Mouse (Mus musculus) bone marrow macrophage, adult 2 months (primary cell): ENCODE data around the gene Cldn14. TPM values are rescaled to one million over a fixed set of nuclear protein-coding genes. Genes with fewer than 3 reads are reported as not detected.

Source experiments
- H3K27ac ChIP-seq: 2 replicates; pipeline ENCODE4 v1.5.1; 2012; ENCODE audit warnings: low read depth, low read length; ENCODE audit not compliant: insufficient read depth
- H3K4me1 ChIP-seq: 2 replicates; pipeline ENCODE4 v1.6.1; 2012; ENCODE audit warnings: low read length; ENCODE audit not compliant: control insufficient read depth, insufficient read depth
- H3K4me3 ChIP-seq: 2 replicates; pipeline ENCODE4 v1.5.1; 2012; ENCODE audit warnings: mild to moderate bottlenecking, low read length, moderate library complexity; ENCODE audit not compliant: insufficient read depth
- CTCF ChIP-seq: IDR thresholded peaks from 2 replicates; pipeline ENCODE4 v1.5.1; 2012; ENCODE audit warnings: low read depth, mild to moderate bottlenecking, low read length, moderate library complexity
- POLR2A ChIP-seq: IDR thresholded peaks from 2 replicates; pipeline ENCODE4 v1.6.1; 2012; ENCODE audit warnings: mild to moderate bottlenecking, low read depth, low read length, borderline replicate concordance
- polyA plus RNA-seq: library from polyadenylated mRNA; stranded (reverse); fragments of >200 nt; gene quantifications from 2 replicates; pipeline ENCODE4 v1.2.4, GENCODE M21; 2012; ENCODE audit not compliant: missing spikeins, insufficient read depth, insufficient read length

Cldn14 gene
- polyA plus RNA-seq, 1 experiment: not detected

- TF ChIP-seq POLR2A (no peak), CTCF (no peak)
- no peak overlapping the region for H3K27ac ChIP-seq
- peaks cover 2% of the 10 kb centered on the region; the same call in 1 of the 2 replicates for H3K4me1 ChIP-seq
- no peak overlapping the region for H3K4me3 ChIP-seq
These were observed 74.0 kb downstream of the Cldn14 start for GRCm38 (mm10) chr16:93934588-93934987.

- no peak for TF ChIP-seq POLR2A
- no peak for TF ChIP-seq CTCF
- Histone ChIP-seq H3K4me1 (peaks cover 2% of the 10 kb centered on the region; the same call in 1 of the 2 replicates), H3K27ac (no peak overlapping the region), H3K4me3 (no peak overlapping the region)
These were observed 76.2 kb downstream of the Cldn14 start for GRCm38 (mm10) chr16:93932185-93933168.

- Histone ChIP-seq H3K4me3 (no peak overlapping the region), H3K27ac (no peak overlapping the region), H3K4me1 (no peaks in the 10 kb centered on the region)
- TF ChIP-seq CTCF (no peak), POLR2A (no peak)
These were observed 79.1 kb downstream of the Cldn14 start for GRCm38 (mm10) chr16:93929370-93930032.

- no peak overlapping the region for H3K27ac ChIP-seq
- no peaks in the 10 kb centered on the region for H3K4me1 ChIP-seq
- TF ChIP-seq CTCF: no peak
- TF ChIP-seq POLR2A: no peak
- no peak overlapping the region for H3K4me3 ChIP-seq
These were observed 82.9 kb downstream of the Cldn14 start for GRCm38 (mm10) chr16:93925684-93926247.

- TF ChIP-seq POLR2A (no peak), CTCF (no peak)
- H3K4me3 ChIP-seq: no peak overlapping the region
- no peak overlapping the region for H3K27ac ChIP-seq
- no peaks in the 10 kb centered on the region for H3K4me1 ChIP-seq
These were observed 84.8 kb downstream of the Cldn14 start for GRCm38 (mm10) chr16:93923788-93924187.

- Histone ChIP-seq H3K4me3 (no peak overlapping the region), H3K27ac (no peak overlapping the region), H3K4me1 (peaks cover 4% of the 10 kb centered on the region)
- TF ChIP-seq POLR2A: no peak
- no peak for TF ChIP-seq CTCF
These were observed 85.7 kb downstream of the Cldn14 start for GRCm38 (mm10) chr16:93922835-93923389.

- H3K4me1 ChIP-seq: peaks cover 4% of the 10 kb centered on the region
- TF ChIP-seq POLR2A: no peak
- TF ChIP-seq CTCF: no peak
- no peak overlapping the region for H3K27ac ChIP-seq
- no peak overlapping the region for H3K4me3 ChIP-seq
These were observed 88.0 kb downstream of the Cldn14 start for GRCm38 (mm10) chr16:93920673-93921072.

GRCm38 (mm10) chr16:93919189-93919588 lies 89.4 kb downstream of the Cldn14 start:
- H3K4me1 ChIP-seq: peaks cover 9% of the 10 kb centered on the region
- H3K4me3 ChIP-seq: no peak overlapping the region
- no peak overlapping the region for H3K27ac ChIP-seq
- no peak for TF ChIP-seq CTCF
- TF ChIP-seq POLR2A: no peak

- H3K27ac ChIP-seq: no peak overlapping the region
- peaks cover 10% of the 10 kb centered on the region for H3K4me1 ChIP-seq
- no peak overlapping the region for H3K4me3 ChIP-seq
- TF ChIP-seq CTCF (no peak), POLR2A (no peak)
These were observed 90.0 kb downstream of the Cldn14 start for GRCm38 (mm10) chr16:93918679-93919060.

- no peak overlapping the region for H3K27ac ChIP-seq
- no peak overlapping the region for H3K4me3 ChIP-seq
- peaks cover 15% of the 10 kb centered on the region for H3K4me1 ChIP-seq
- no peak for TF ChIP-seq POLR2A
- TF ChIP-seq CTCF: peak; percentile 48; the same call in 1 of the 2 replicates
These were observed 90.6 kb downstream of the Cldn14 start for GRCm38 (mm10) chr16:93917712-93918678.
